Mouse (Mus musculus) mammary gland, adult 2 months (tissue): ENCODE results near the gene Slc35f2. TPM values are rescaled to one million over a fixed set of nuclear protein-coding genes. Genes with fewer than 3 reads are reported as not detected.

ENCODE experiments used
- polyA plus RNA-seq: library from polyadenylated mRNA; depleted of rRNA; stranded (reverse); fragments of >200 nt; gene quantifications from 2 replicates; pipeline ENCODE4 v1.2.3, GENCODE M21; 2012; ENCODE audit warnings: low replicate concordance; rRNA removed

The Slc35f2 gene
- polyA plus RNA-seq = 1.5 and 1.6 TPM in 2 replicates

GRCm38 (mm10) chr9:53771344-53772021 is at the start of gene Slc35f2:
TSS of gene Slc35f2 (plus strand) at chr9:53771538.

GRCm38 (mm10) chr9:53849864-53850263 is 78.5 kb downstream of the Slc35f2 start, which contains the start of gene Sln:
TSS of gene Sln (plus strand) at chr9:53850164.

Other genes with a start within 250 kb of the Slc35f2 start
- gene Atm, start 234.8 kb upstream of the Slc35f2 start, polyA plus RNA-seq = 1.1 and 3.7 TPM in 2 replicates
- gene Npat, start 234.5 kb upstream of the Slc35f2 start, polyA plus RNA-seq = 1.8 and 4.3 TPM in 2 replicates
- 42.4 and 69.2 TPM in 2 replicates for gene Acat1, start 161.2 kb upstream of the Slc35f2 start, polyA plus RNA-seq
- gene Cul5, start 101.5 kb upstream of the Slc35f2 start, polyA plus RNA-seq = 5.1 and 7.3 TPM in 2 replicates
- 0.52 and 0.53 TPM in 2 replicates for gene Rab39, start 65.3 kb upstream of the Slc35f2 start, polyA plus RNA-seq
- 12.4 TPM in 1 of 2 replicates, not detected in the other for gene Sln, start 78.6 kb downstream of the Slc35f2 start, polyA plus RNA-seq
- gene Elmod1, start 203.8 kb downstream of the Slc35f2 start, polyA plus RNA-seq = 0.06 and 0.56 TPM in 2 replicates